Mouse (Mus musculus) kidney, adult 2 months (tissue): ENCODE data around the gene Dach2.

ENCODE experiments used
- CTCF ChIP-seq: fragments of 200-500 bp; conservative IDR thresholded peaks from 2 replicates; pipeline ENCODE4 v1.5.1; 2011; ENCODE audit warnings: low read depth, mild to moderate bottlenecking, control low read depth, low read length, moderate library complexity, mixed read lengths; ENCODE audit not compliant: insufficient read depth, insufficient read length
- POLR2A ChIP-seq: fragments of 200-500 bp; IDR thresholded peaks from one replicate; pipeline ENCODE4 v1.6.1; 2011; ENCODE audit warnings: low read depth, low read length, control low read depth

DNA sequence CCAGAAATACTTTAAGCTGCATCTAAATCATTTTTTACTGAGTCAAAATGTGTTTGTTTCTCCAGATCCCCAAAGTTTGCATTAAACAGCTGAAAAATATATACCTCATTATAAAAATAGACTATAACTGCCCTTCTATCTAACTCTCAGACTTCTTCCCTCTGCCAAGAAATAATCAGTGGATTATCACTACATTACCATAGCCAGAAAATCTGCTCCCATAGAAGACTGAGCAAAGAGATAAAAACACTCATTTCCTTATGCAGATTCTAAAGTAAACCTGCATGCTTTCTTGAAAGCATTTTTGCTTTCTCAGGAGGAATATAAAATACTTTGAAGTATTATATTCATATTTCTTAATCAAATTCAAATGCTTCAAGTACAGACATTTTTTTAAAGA lies 368.8 kb downstream of the Dach2 start:
- TF ChIP-seq POLR2A: no peak
- TF ChIP-seq CTCF: no peak
